Mouse (Mus musculus) liver, embryonic 14.5 days (tissue): ENCODE data around the gene Slc35a1. TPM values are rescaled to one million over a fixed set of nuclear protein-coding genes. Genes with fewer than 3 reads are reported as not detected.

ENCODE experiments used
- ATAC-seq: fragments of 200-750 bp; cut with Nextera tagmentation; 2 replicates; pipeline ENCODE4 v1.8.0; 2017; ENCODE audit warnings: moderate number of reproducible peaks, mild to moderate bottlenecking, moderate library complexity; ENCODE audit not compliant: insufficient read depth
- DNase-seq, 3 experiments: peaks; one replicate each; pipeline ENCODE4 v3.0.0-alpha.2; 2012 to 2013; ENCODE audit warnings: low read depth in 3 of 3, low spot score in 3 of 3
- H3K27ac ChIP-seq: fragments of 300-500 bp; sonication (generic); 2 replicates; pipeline ENCODE4 v1.5.1; 2014; ENCODE audit warnings: moderate library complexity, mild to moderate bottlenecking, control low read depth, inconsistent platforms
- H3K27me3 ChIP-seq: fragments of 300-500 bp; sonication (generic); 2 replicates; pipeline ENCODE4 v1.6.1; 2014; ENCODE audit warnings: mild to moderate bottlenecking, low read length, moderate library complexity; ENCODE audit not compliant: control insufficient read depth, insufficient read depth
- H3K36me3 ChIP-seq: fragments of 300-500 bp; sonication (generic); replicated peaks from 2 replicates; pipeline ENCODE4 v1.6.1; 2014; ENCODE audit warnings: low read depth; ENCODE audit not compliant: control insufficient read depth, insufficient read depth
- H3K4me1 ChIP-seq, 2 experiments: fragments of 200-500 bp in 1 of 2; fragments of 300-500 bp in 1 of 2; sonication (generic) in 1 of 2; replicated peaks; 2 replicates each; pipeline ENCODE4 v1.6.1; 2012 to 2014; ENCODE audit warnings: antibody characterized with exemption in 1 of 2, inconsistent platforms in 1 of 2, low read length in 1 of 2; ENCODE audit not compliant: control insufficient read depth in 2 of 2, insufficient read depth in 2 of 2
- H3K4me2 ChIP-seq: fragments of 300-500 bp; sonication (generic); 2 replicates; pipeline ENCODE4 v1.6.1; 2014; ENCODE audit warnings: low read depth, mild to moderate bottlenecking, control low read depth, moderate library complexity
- H3K4me3 ChIP-seq, 2 experiments: fragments of 200-500 bp in 1 of 2; fragments of 300-500 bp in 1 of 2; sonication (generic) in 1 of 2; 2 replicates each; pipeline ENCODE4 v1.5.1; 2012 to 2014; ENCODE audit warnings: low read depth in 2 of 2, low read length in 2 of 2, mild to moderate bottlenecking in 2 of 2, control low read depth in 1 of 2, inconsistent platforms in 1 of 2, moderate library complexity in 1 of 2; ENCODE audit not compliant: insufficient read depth in 1 of 2
- H3K9ac ChIP-seq: fragments of 300-500 bp; sonication (generic); replicated peaks from 2 replicates; pipeline ENCODE4 v1.6.1; 2014; ENCODE audit warnings: mild to moderate bottlenecking, control low read depth, moderate library complexity
- H3K9me3 ChIP-seq: fragments of 300-500 bp; sonication (generic); 2 replicates; pipeline ENCODE4 v1.6.1; 2016; ENCODE audit warnings: low read length, mixed read lengths; ENCODE audit not compliant: control insufficient read depth
- CTCF ChIP-seq: IDR thresholded peaks from 2 replicates; pipeline ENCODE4 v1.5.1; 2016; ENCODE audit warnings: antibody characterized with exemption, low read depth, control low read depth
- EP300 ChIP-seq: IDR thresholded peaks from 2 replicates; pipeline ENCODE4 v1.6.1; 2016; ENCODE audit warnings: antibody characterized with exemption, low read depth
- WGBS: fragments of 180-500 bp; shearing (Covaris S2); extraction: QIAGEN DNeasy Blood & Tissue Kit; methylation state at CpG from one replicate; pipeline ENCODE4 v1.1.7; 2014; ENCODE audit not compliant: insufficient replicate concordance; 5-methylcytosine and 5-hydroxymethylcytosine counted together
- polyA plus RNA-seq, 2 experiments: library from polyadenylated mRNA; depleted of rRNA in 1 of 2; stranded (reverse) in 1 of 2; unstranded in 1 of 2; fragments of >200 nt; fragmentation: Nextera tagmentation in 1 of 2; extraction: Ambion mirVana in 1 of 2; gene quantifications; 2 replicates each; pipeline versions ENCODE4 v1.2.1 to v1.2.3; 2012 to 2014

Gene Slc35a1
- polyA plus RNA-seq, 2 experiments = 8.3 to 9.4 TPM

- no peak overlapping the region for H3K9ac ChIP-seq
- no peaks in the 10 kb centered on the region for H3K4me1 ChIP-seq
- 73% methylated on average over 3 of the region's 3 CpGs for WGBS
- DNase-seq (no peak), ATAC-seq (no peak)
- no peaks in the 10 kb centered on the region for H3K27me3 ChIP-seq
- H3K4me2 ChIP-seq = no peak overlapping the region
- peaks cover 6% of the 10 kb centered on the region for H3K36me3 ChIP-seq
- no peak overlapping the region for H3K4me3 ChIP-seq
- H3K27ac ChIP-seq = no peak overlapping the region
- H3K9me3 ChIP-seq = no peaks in the 10 kb centered on the region
- TF ChIP-seq EP300 = no peak
- TF ChIP-seq CTCF = no peak
Observed at GRCm38 (mm10) chr4:34640731-34641130, 46.5 kb downstream of the Slc35a1 start.

- TF ChIP-seq EP300 = no peak
- no peak for TF ChIP-seq CTCF
- H3K27ac ChIP-seq = no peak overlapping the region
- H3K9me3 ChIP-seq = no peaks in the 10 kb centered on the region
- no peak overlapping the region for H3K4me3 ChIP-seq
- 69% methylated on average over 5 of the region's 5 CpGs for WGBS
- no peak overlapping the region for H3K4me2 ChIP-seq
- no peaks in the 10 kb centered on the region for H3K27me3 ChIP-seq
- no peak for DNase-seq
- no peak overlapping the region for H3K9ac ChIP-seq
- H3K36me3 ChIP-seq = peaks cover 6% of the 10 kb centered on the region
- no peaks in the 10 kb centered on the region for H3K4me1 ChIP-seq
- no peak for ATAC-seq
Observed at GRCm38 (mm10) chr4:34639745-34640364, 47.4 kb downstream of the Slc35a1 start.

- ATAC-seq (no peak), DNase-seq (no peak)
- Histone ChIP-seq H3K27ac (no peak overlapping the region), H3K36me3 (peaks cover 6% of the 10 kb centered on the region), H3K4me3 (no peak overlapping the region), H3K9ac (no peak overlapping the region), H3K9me3 (no peaks in the 10 kb centered on the region), H3K4me2 (no peak overlapping the region), H3K4me1 (no peaks in the 10 kb centered on the region), H3K27me3 (no peaks in the 10 kb centered on the region)
- 66% methylated on average over 4 of the region's 4 CpGs for WGBS
- TF ChIP-seq CTCF = no peak
- no peak for TF ChIP-seq EP300
Observed at GRCm38 (mm10) chr4:34637851-34638250, 49.4 kb downstream of the Slc35a1 start.

- Histone ChIP-seq H3K9ac (no peak overlapping the region), H3K36me3 (peaks cover 6% of the 10 kb centered on the region), H3K4me2 (no peak overlapping the region), H3K27me3 (no peaks in the 10 kb centered on the region), H3K9me3 (no peaks in the 10 kb centered on the region), H3K4me1 (no peaks in the 10 kb centered on the region), H3K27ac (no peak overlapping the region), H3K4me3 (no peak overlapping the region)
- WGBS = 83% methylated on average over 7 of the region's 7 CpGs
- DNase-seq (no peak), ATAC-seq (no peak)
- TF ChIP-seq CTCF = no peak
- no peak for TF ChIP-seq EP300
Observed at GRCm38 (mm10) chr4:34637386-34637785, 49.9 kb downstream of the Slc35a1 start.

GRCm38 (mm10) chr4:34636036-34636435, 51.2 kb downstream of the Slc35a1 start:
- Histone ChIP-seq H3K27ac (no peak overlapping the region), H3K9ac (no peak overlapping the region), H3K4me3 (no peak overlapping the region), H3K27me3 (no peaks in the 10 kb centered on the region), H3K4me1 (no peaks in the 10 kb centered on the region), H3K9me3 (no peaks in the 10 kb centered on the region), H3K4me2 (no peak overlapping the region), H3K36me3 (peaks cover 6% of the 10 kb centered on the region)
- 66% methylated on average over 5 of the region's 5 CpGs for WGBS
- DNase-seq (no peak), ATAC-seq (no peak)
- no peak for TF ChIP-seq EP300
- no peak for TF ChIP-seq CTCF
